Mouse (Mus musculus): ENCODE data around the gene Abcc1. TPM values are rescaled to one million over a fixed set of nuclear protein-coding genes. Genes with fewer than 3 reads are reported as not detected.

Gene Abcc1
- total and polyA plus RNA-seq, 2 experiments from 2014 or later: 2.0 to 6.7 TPM

DNA sequence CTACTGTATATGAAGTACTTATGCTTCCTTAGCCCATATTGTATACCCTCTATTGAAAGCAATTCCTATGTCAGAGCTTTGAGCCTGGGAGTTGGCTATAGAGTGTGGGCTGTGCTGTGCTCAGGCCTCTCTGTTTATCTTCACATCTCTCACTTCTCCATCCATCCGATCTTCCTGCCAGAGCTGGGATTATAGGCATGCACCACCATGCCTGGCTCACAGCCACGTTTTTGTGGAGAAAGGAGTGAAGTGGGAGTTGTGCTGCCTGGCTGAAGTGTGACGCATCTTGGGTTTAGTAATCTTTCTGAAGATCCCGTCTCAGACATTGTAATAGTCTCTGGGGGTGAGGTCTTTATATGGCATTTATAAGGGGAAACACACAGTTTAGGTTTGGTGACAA, 88.5 kb downstream of the Abcc1 start:
- H3K27me3 ChIP-seq (ENCODE audit: control insufficient read depth, insufficient read depth, low read length): no peaks in the 10 kb centered on the region
- DNase-seq (ENCODE audit: low spot score): no peak
- H3K4me2 ChIP-seq (ENCODE audit: low read depth, low read length): no peak overlapping the region
- 76% methylated on average over 4 of the region's 4 CpGs for WGBS
- no peaks in the 10 kb centered on the region for H3K36me3 ChIP-seq (replicated peaks; ENCODE audit: control insufficient read depth, insufficient read depth, low read length)
- peaks cover 4% of the 10 kb centered on the region for H3K4me1 ChIP-seq (ENCODE audit: control insufficient read depth, insufficient read depth)
- ATAC-seq (ENCODE audit: insufficient read depth, low read depth): no peak
- H3K9ac ChIP-seq (replicated peaks; ENCODE audit: low read depth, low read length): no peak overlapping the region
- TF ChIP-seq EP300 (IDR thresholded peaks at IDR 0.05; ENCODE audit: low read depth) (no peak), CTCF (IDR thresholded peaks at IDR 0.05; ENCODE audit: low read depth) (no peak)
- H3K27ac ChIP-seq (ENCODE audit: low read depth): no peak overlapping the region
- H3K4me3 ChIP-seq (ENCODE audit: low read depth, low read length): no peak overlapping the region
- no peaks in the 10 kb centered on the region for H3K9me3 ChIP-seq (replicated peaks; ENCODE audit: control insufficient read depth, low read length)

DNA sequence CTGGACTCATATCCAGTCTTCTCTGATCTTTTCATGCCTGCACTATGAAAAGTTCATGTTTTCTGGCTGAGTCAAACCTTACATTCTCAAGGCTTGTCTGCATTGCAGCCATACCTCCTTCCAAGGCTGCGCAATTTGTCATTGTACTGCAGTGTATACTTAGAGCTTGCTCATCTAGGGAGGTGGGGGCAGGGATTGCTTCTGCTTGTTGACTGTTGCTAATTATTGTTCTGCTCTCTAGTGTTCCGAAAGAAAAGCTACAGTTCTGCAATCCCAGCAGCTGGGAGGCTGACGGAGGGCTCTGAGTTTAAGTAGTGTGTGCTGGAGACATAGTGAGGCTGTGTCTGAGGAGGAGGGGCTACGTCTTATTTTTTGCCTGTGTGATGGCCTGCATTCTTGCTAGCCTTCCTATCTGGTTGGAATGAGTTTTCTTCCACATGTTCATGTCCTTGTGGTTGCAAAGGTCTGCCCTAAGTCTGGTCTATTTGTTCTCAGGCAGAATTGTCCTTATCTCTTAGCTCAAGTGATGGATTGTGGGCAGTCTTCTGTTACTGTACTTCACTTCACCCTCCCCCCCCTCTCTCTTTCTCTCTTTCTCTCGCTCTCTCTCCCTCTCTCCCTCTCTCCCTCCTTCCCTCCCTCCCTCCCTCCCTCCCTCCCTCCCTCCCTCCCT, 90.2 kb downstream of the Abcc1 start:
- WGBS: 51% methylated on average over 5 of the region's 5 CpGs

GRCm38 (mm10) chr16:14462535-14462934, 101.2 kb downstream of the Abcc1 start:
- TF ChIP-seq EP300 (IDR thresholded peaks at IDR 0.05; ENCODE audit: low read depth): no peak
- TF ChIP-seq CTCF (IDR thresholded peaks at IDR 0.05; ENCODE audit: low read depth): no peak
- ATAC-seq (ENCODE audit: insufficient read depth, low read depth): no peak
- no peak overlapping the region for H3K27ac ChIP-seq (ENCODE audit: low read depth)
- no peaks in the 10 kb centered on the region for H3K4me1 ChIP-seq (ENCODE audit: control insufficient read depth, insufficient read depth)
- H3K4me3 ChIP-seq (ENCODE audit: low read depth, low read length): no peak overlapping the region
- H3K9ac ChIP-seq (replicated peaks; ENCODE audit: low read depth, low read length): no peak overlapping the region
- 88% methylated on average over 2 of the region's 2 CpGs for WGBS
- H3K9me3 ChIP-seq (replicated peaks; ENCODE audit: control insufficient read depth, low read length): no peaks in the 10 kb centered on the region
- no peak for DNase-seq (ENCODE audit: low spot score)
- no peak overlapping the region for H3K4me2 ChIP-seq (ENCODE audit: low read depth, low read length)
- H3K36me3 ChIP-seq (replicated peaks; ENCODE audit: control insufficient read depth, insufficient read depth, low read length): peaks cover 24% of the 10 kb centered on the region; the same call in 1 of the 2 replicates
- H3K27me3 ChIP-seq (ENCODE audit: control insufficient read depth, insufficient read depth, low read length): no peaks in the 10 kb centered on the region

More for the DNA sequence above, 90.2 kb downstream of the Abcc1 start:
- Histone ChIP-seq H3K27me3 (ENCODE audit: control insufficient read depth, insufficient read depth, low read length) (no peaks in the 10 kb centered on the region), H3K4me2 (ENCODE audit: low read depth, low read length) (no peak overlapping the region), H3K4me1 (ENCODE audit: control insufficient read depth, insufficient read depth) (no peaks in the 10 kb centered on the region), H3K9me3 (replicated peaks; ENCODE audit: control insufficient read depth, low read length) (no peaks in the 10 kb centered on the region), H3K36me3 (replicated peaks; ENCODE audit: control insufficient read depth, insufficient read depth, low read length) (no peaks in the 10 kb centered on the region), H3K4me3 (ENCODE audit: low read depth, low read length) (no peak overlapping the region), H3K9ac (replicated peaks; ENCODE audit: low read depth, low read length) (no peak overlapping the region), H3K27ac (ENCODE audit: low read depth) (no peak overlapping the region)
- ATAC-seq (ENCODE audit: insufficient read depth, low read depth) (no peak), DNase-seq (ENCODE audit: low spot score) (no peak)
- no peak for TF ChIP-seq EP300 (IDR thresholded peaks at IDR 0.05; ENCODE audit: low read depth)
- no peak for TF ChIP-seq CTCF (IDR thresholded peaks at IDR 0.05; ENCODE audit: low read depth)

GRCm38 (mm10) chr16:14465016-14465415, 103.7 kb downstream of the Abcc1 start:
- H3K27me3 ChIP-seq (ENCODE audit: control insufficient read depth, insufficient read depth, low read length): no peaks in the 10 kb centered on the region
- no peak for TF ChIP-seq CTCF (IDR thresholded peaks at IDR 0.05; ENCODE audit: low read depth)
- no peak for TF ChIP-seq EP300 (IDR thresholded peaks at IDR 0.05; ENCODE audit: low read depth)
- no peak overlapping the region for H3K4me3 ChIP-seq (ENCODE audit: low read depth, low read length)
- no peak overlapping the region for H3K9ac ChIP-seq (replicated peaks; ENCODE audit: low read depth, low read length)
- H3K4me2 ChIP-seq (ENCODE audit: low read depth, low read length): no peak overlapping the region
- H3K27ac ChIP-seq (ENCODE audit: low read depth): no peak overlapping the region
- H3K36me3 ChIP-seq (replicated peaks; ENCODE audit: control insufficient read depth, insufficient read depth, low read length): peaks cover 21% of the 10 kb centered on the region; the same call in 1 of the 2 replicates
- DNase-seq (ENCODE audit: low spot score) (no peak), ATAC-seq (ENCODE audit: insufficient read depth, low read depth) (no peak)
- no peaks in the 10 kb centered on the region for H3K9me3 ChIP-seq (replicated peaks; ENCODE audit: control insufficient read depth, low read length)
- WGBS: 82% methylated on average over 6 of the region's 6 CpGs
- H3K4me1 ChIP-seq (ENCODE audit: control insufficient read depth, insufficient read depth): no peaks in the 10 kb centered on the region

DNA sequence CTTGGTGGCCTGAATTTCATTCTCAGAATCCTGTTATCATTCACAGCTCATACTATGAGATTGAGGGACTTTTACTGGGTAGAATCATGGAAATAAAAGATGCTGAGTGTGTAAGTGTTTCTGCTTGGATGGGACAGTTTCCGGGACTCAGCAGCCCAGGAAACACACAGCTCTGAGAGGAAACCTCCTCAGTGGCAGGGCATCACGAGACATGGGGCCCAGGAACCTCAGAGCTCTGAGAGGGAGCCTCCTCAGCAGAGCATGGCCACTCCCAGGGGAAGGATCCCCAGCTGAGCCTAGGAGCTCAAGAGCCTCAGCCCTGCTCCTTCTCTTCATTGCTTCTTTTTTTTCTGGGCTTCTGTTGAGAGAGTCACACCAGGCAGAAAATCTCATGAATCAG, 107.0 kb downstream of the Abcc1 start:
- Histone ChIP-seq H3K4me1 (ENCODE audit: control insufficient read depth, insufficient read depth) (no peaks in the 10 kb centered on the region), H3K27me3 (ENCODE audit: control insufficient read depth, insufficient read depth, low read length) (no peaks in the 10 kb centered on the region), H3K4me2 (ENCODE audit: low read depth, low read length) (no peak overlapping the region), H3K9me3 (replicated peaks; ENCODE audit: control insufficient read depth, low read length) (no peaks in the 10 kb centered on the region), H3K4me3 (ENCODE audit: low read depth, low read length) (no peak overlapping the region), H3K9ac (replicated peaks; ENCODE audit: low read depth, low read length) (no peak overlapping the region), H3K36me3 (replicated peaks; ENCODE audit: control insufficient read depth, insufficient read depth, low read length) (peaks cover 17% of the 10 kb centered on the region; the same call in 1 of the 2 replicates), H3K27ac (ENCODE audit: low read depth) (no peak overlapping the region)
- DNase-seq (ENCODE audit: low spot score) (no peak), ATAC-seq (ENCODE audit: insufficient read depth, low read depth) (no peak)
- TF ChIP-seq EP300 (IDR thresholded peaks at IDR 0.05; ENCODE audit: low read depth): no peak
- 68% methylated on average over 2 of the region's 2 CpGs for WGBS

GRCm38 (mm10) chr16:14468841-14469240, 107.5 kb downstream of the Abcc1 start:
- TF ChIP-seq CTCF (IDR thresholded peaks at IDR 0.05; ENCODE audit: low read depth): no peak
- TF ChIP-seq EP300 (IDR thresholded peaks at IDR 0.05; ENCODE audit: low read depth): no peak
- Histone ChIP-seq H3K9ac (replicated peaks; ENCODE audit: low read depth, low read length) (no peak overlapping the region), H3K36me3 (replicated peaks; ENCODE audit: control insufficient read depth, insufficient read depth, low read length) (peaks cover 22% of the 10 kb centered on the region), H3K27me3 (ENCODE audit: control insufficient read depth, insufficient read depth, low read length) (no peaks in the 10 kb centered on the region), H3K4me1 (ENCODE audit: control insufficient read depth, insufficient read depth) (no peaks in the 10 kb centered on the region), H3K9me3 (replicated peaks; ENCODE audit: control insufficient read depth, low read length) (no peaks in the 10 kb centered on the region), H3K27ac (ENCODE audit: low read depth) (no peak overlapping the region), H3K4me3 (ENCODE audit: low read depth, low read length) (no peak overlapping the region), H3K4me2 (ENCODE audit: low read depth, low read length) (no peak overlapping the region)
- no peak for DNase-seq (ENCODE audit: low spot score)
- WGBS: 84% methylated on average over 5 of the region's 5 CpGs
- no peak for ATAC-seq (ENCODE audit: insufficient read depth, low read depth)

Data from heart, postnatal 0 days (tissue).